Mouse (Mus musculus) cerebellum, adult 2 months (tissue): ENCODE results near the gene 3110001I22Rik. TPM values are rescaled to one million over a fixed set of nuclear protein-coding genes. Genes with fewer than 3 reads are reported as not detected.

Experiments
- DNase-seq, 2 experiments: peaks; one replicate each; pipeline ENCODE4 v3.0.0; 2021
- H3K27ac ChIP-seq: fragments of 200-500 bp; 2 replicates; pipeline ENCODE4 v1.5.1; 2012; ENCODE audit warnings: low read length, control low read depth, inconsistent platforms; ENCODE audit not compliant: insufficient read depth
- H3K27me3 ChIP-seq: fragments of 200-500 bp; 2 replicates; pipeline ENCODE4 v1.6.1; 2012; ENCODE audit warnings: inconsistent platforms, mild to moderate bottlenecking, low read length, moderate library complexity; ENCODE audit not compliant: control insufficient read depth, insufficient read depth
- H3K4me1 ChIP-seq: fragments of 200-500 bp; 2 replicates; pipeline ENCODE4 v1.6.1; 2011; ENCODE audit warnings: low read length; ENCODE audit not compliant: control insufficient read depth, insufficient read depth
- H3K4me3 ChIP-seq: fragments of 200-500 bp; replicated peaks from 2 replicates; pipeline ENCODE3; 2011; ENCODE audit warnings: mild to moderate bottlenecking, low read depth, low read length, control low read depth; ENCODE audit not compliant: insufficient read depth
- CTCF ChIP-seq: fragments of 200-500 bp; IDR thresholded peaks from 2 replicates; pipeline ENCODE4 v1.5.1; 2011; ENCODE audit warnings: low read depth, mild to moderate bottlenecking, control low read depth, low read length, moderate library complexity, borderline replicate concordance; ENCODE audit not compliant: insufficient read depth
- POLR2A ChIP-seq: fragments of 200-500 bp; IDR thresholded peaks from 2 replicates; pipeline ENCODE4 v1.6.1; 2011; ENCODE audit warnings: low read length, control low read depth, borderline replicate concordance; ENCODE audit not compliant: insufficient read depth
- WGBS: fragments of 180-500 bp; shearing (Covaris S2); methylation state at CpG from one replicate; pipeline ENCODE4 v1.1.7; 2018; 5-methylcytosine and 5-hydroxymethylcytosine counted together
- polyA plus RNA-seq: library from polyadenylated mRNA; depleted of rRNA; stranded (reverse); fragments of >200 nt; gene quantifications from 2 replicates; pipeline ENCODE4 v1.2.3, GENCODE M21; 2012; rRNA removed

Gene 3110001I22Rik
- polyA plus RNA-seq, 1 experiment, result 2.6 TPM

GRCm38 (mm10) chr16:13727811-13728335 is 56.1 kb downstream of the 3110001I22Rik start:
- Histone ChIP-seq H3K4me3 (no peak overlapping the region), H3K27me3 (no peaks in the 10 kb centered on the region), H3K4me1 (no peaks in the 10 kb centered on the region), H3K27ac (no peak overlapping the region)
- DNase-seq, result no peak
- WGBS, result 86% methylated on average over 5 of the region's 5 CpGs
- no peak for TF ChIP-seq CTCF
- TF ChIP-seq POLR2A, result no peak

Other genes with a start within 250 kb of the 3110001I22Rik start
- gene Parn, start 3.8 kb upstream of the 3110001I22Rik start, polyA plus RNA-seq, result 25.6 and 27.0 TPM in 2 replicates
- 45.1 and 45.3 TPM in 2 replicates for gene Bfar, start 71 bp upstream of the 3110001I22Rik start, polyA plus RNA-seq
- gene Pla2g10, start 59.1 kb downstream of the 3110001I22Rik start, polyA plus RNA-seq, result not detected in 2 replicates
- gene Rrn3, start 108.8 kb downstream of the 3110001I22Rik start, polyA plus RNA-seq, result 35.8 and 39.1 TPM in 2 replicates
- 120 and 121 TPM in 2 replicates for gene Ntan1, start 146.9 kb downstream of the 3110001I22Rik start, polyA plus RNA-seq
- gene Pdxdc1, start 231.2 kb downstream of the 3110001I22Rik start, polyA plus RNA-seq, result 94.7 and 105 TPM in 2 replicates
- 30.7 and 36.7 TPM in 2 replicates for gene Mpv17l, start 231.2 kb downstream of the 3110001I22Rik start, polyA plus RNA-seq